Mouse (Mus musculus) G1E (cell line): ENCODE results near the gene Farp2.

Experiments used
- CTCF ChIP-seq: IDR thresholded peaks from 2 replicates; pipeline ENCODE4 v1.5.1; 2012; ENCODE audit warnings: low read depth, low read length, inconsistent platforms, mixed read lengths
- TAL1 ChIP-seq: conservative IDR thresholded peaks from 2 replicates; pipeline ENCODE4 v1.6.1; 2012; ENCODE audit warnings: low read depth, low read length, inconsistent platforms, mixed read lengths

DNA sequence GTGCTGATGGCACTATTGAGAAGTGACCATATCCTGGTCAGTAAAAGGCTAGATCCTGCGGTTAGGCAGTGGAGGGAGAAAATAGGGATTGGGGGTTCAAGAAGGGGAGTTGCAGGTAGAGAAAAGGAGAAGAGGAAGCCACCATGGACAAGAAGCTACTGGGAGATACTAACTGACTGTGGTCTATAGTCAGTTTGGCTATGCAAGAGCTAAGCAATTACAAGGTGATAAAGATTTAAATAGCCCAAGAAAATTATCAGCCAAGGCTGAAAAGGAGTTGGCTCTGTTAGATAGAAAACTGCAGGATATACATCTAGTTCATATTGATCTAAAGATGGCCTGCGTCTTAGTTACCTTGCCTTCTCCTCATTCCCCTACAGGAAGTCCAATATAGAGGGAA is 130.8 kb downstream of the Farp2 start:
- no peak for TF ChIP-seq CTCF
- no peak for TF ChIP-seq TAL1
